Mouse (Mus musculus) retina, adult 2 months (tissue): Measurements from ENCODE around the gene Nlk.
A peak's percentile ranks its signal among the peaks of the same experiment; 100 is the strongest.

ENCODE experiments used
- DNase-seq: peaks from one replicate; pipeline ENCODE4 v3.0.0-alpha.2; 2012; ENCODE audit warnings: low read depth, low spot score

Nlk gene

GRCm38 (mm10) chr11:78696777-78697752, at the start of gene Nlk:
TSS of gene Nlk (minus strand) at chr11:78697373.
- DNase-seq = peak; percentile 99

GRCm38 (mm10) chr11:78746264-78746663, 49.1 kb upstream of the Nlk start:
- DNase-seq = no peak

- DNase-seq = no peak
Measured at GRCm38 (mm10) chr11:78745475-78745874, 48.3 kb upstream of the Nlk start.

- no peak for DNase-seq
Measured at GRCm38 (mm10) chr11:78742461-78742860, 45.3 kb upstream of the Nlk start.

GRCm38 (mm10) chr11:78741958-78742357, 44.8 kb upstream of the Nlk start:
- DNase-seq = no peak

- DNase-seq = no peak
Measured at GRCm38 (mm10) chr11:78739361-78739760, 42.2 kb upstream of the Nlk start.

GRCm38 (mm10) chr11:78736877-78737408, 39.8 kb upstream of the Nlk start:
- no peak for DNase-seq

- no peak for DNase-seq
Measured at GRCm38 (mm10) chr11:78735168-78735567, 38.0 kb upstream of the Nlk start.

GRCm38 (mm10) chr11:78732619-78733018, 35.4 kb upstream of the Nlk start:
- no peak for DNase-seq

- no peak for DNase-seq
Measured at GRCm38 (mm10) chr11:78730902-78731301, 33.7 kb upstream of the Nlk start.

GRCm38 (mm10) chr11:78728041-78728440, 30.9 kb upstream of the Nlk start:
- no peak for DNase-seq

- no peak for DNase-seq
Measured at GRCm38 (mm10) chr11:78726366-78726765, 29.2 kb upstream of the Nlk start.

- DNase-seq = no peak
Measured at GRCm38 (mm10) chr11:78724792-78725191, 27.6 kb upstream of the Nlk start.

GRCm38 (mm10) chr11:78721419-78721818, 24.2 kb upstream of the Nlk start:
- DNase-seq = no peak

- DNase-seq = no peak
Measured at GRCm38 (mm10) chr11:78717655-78718054, 20.5 kb upstream of the Nlk start.

GRCm38 (mm10) chr11:78708642-78709041, 11.5 kb upstream of the Nlk start:
- no peak for DNase-seq

GRCm38 (mm10) chr11:78706026-78706425, 8.9 kb upstream of the Nlk start:
- DNase-seq = no peak

- DNase-seq = no peak
Measured at GRCm38 (mm10) chr11:78703085-78703484, 5.9 kb upstream of the Nlk start.

- DNase-seq = no peak
Measured at GRCm38 (mm10) chr11:78702319-78702718, 5.1 kb upstream of the Nlk start.

- peak; percentile 85 for DNase-seq
Measured at GRCm38 (mm10) chr11:78697753-78698171, 589 bp upstream of the Nlk start.

- DNase-seq = no peak
Measured at GRCm38 (mm10) chr11:78694249-78694648, 2.9 kb downstream of the Nlk start.

GRCm38 (mm10) chr11:78693307-78693706, 3.9 kb downstream of the Nlk start:
- no peak for DNase-seq

- DNase-seq = no peak
Measured at GRCm38 (mm10) chr11:78691201-78691600, 6.0 kb downstream of the Nlk start.
